Mouse (Mus musculus): ENCODE measurements at regions not wholly inside any gene's neighbourhood (a gene's known extent, or its start where the extent isn't known, plus 50 kb on each side); places are given as distances from the start of the nearest gene placed in this dataset.

- WGBS: 60% methylated on average over 4 of the region's 4 CpGs
- H3K9me3 ChIP-seq (ENCODE audit: control insufficient read depth, low read length): no peaks in the 10 kb centered on the region
- ATAC-seq (ENCODE audit: low FRiP score, low TSS enrichment) (no peak), DNase-seq (ENCODE audit: low spot score) (no peak)
- no peak overlapping the region for H3K4me3 ChIP-seq (ENCODE audit: low read depth, low read length)
- no peaks in the 10 kb centered on the region for H3K36me3 ChIP-seq (ENCODE audit: control insufficient read depth, insufficient read depth, low read length)
- H3K27ac ChIP-seq (replicated peaks): no peak overlapping the region
- H3K4me1 ChIP-seq (replicated peaks; ENCODE audit: control insufficient read depth, insufficient read depth): no peaks in the 10 kb centered on the region
- TF ChIP-seq EP300 (optimal IDR thresholded peaks at IDR 0.05): no peak
- TF ChIP-seq CTCF (IDR thresholded peaks at IDR 0.05; ENCODE audit: low read depth): no peak
- H3K27me3 ChIP-seq (ENCODE audit: control insufficient read depth, insufficient read depth, low read length): no peaks in the 10 kb centered on the region
- H3K4me2 ChIP-seq (replicated peaks; ENCODE audit: low read depth): no peak overlapping the region
- H3K9ac ChIP-seq (ENCODE audit: low read length): no peak overlapping the region
These were observed 239.0 kb upstream of the Tbl1xr1 start for GRCm38 (mm10) chr3:21837297-21837946.

- H3K27ac ChIP-seq (replicated peaks): no peak overlapping the region
- TF ChIP-seq CTCF (IDR thresholded peaks at IDR 0.05; ENCODE audit: low read depth): no peak
- no peak for TF ChIP-seq EP300 (optimal IDR thresholded peaks at IDR 0.05)
- H3K4me1 ChIP-seq (replicated peaks; ENCODE audit: control insufficient read depth, insufficient read depth): no peaks in the 10 kb centered on the region
- ATAC-seq (ENCODE audit: low FRiP score, low TSS enrichment): no peak
- no peaks in the 10 kb centered on the region for H3K27me3 ChIP-seq (ENCODE audit: control insufficient read depth, insufficient read depth, low read length)
- no peak for DNase-seq (ENCODE audit: low spot score)
- H3K9ac ChIP-seq (ENCODE audit: low read length): no peak overlapping the region
- H3K4me3 ChIP-seq (ENCODE audit: low read depth, low read length): no peak overlapping the region
- no peaks in the 10 kb centered on the region for H3K9me3 ChIP-seq (ENCODE audit: control insufficient read depth, low read length)
- H3K36me3 ChIP-seq (ENCODE audit: control insufficient read depth, insufficient read depth, low read length): no peaks in the 10 kb centered on the region
- 45% methylated on average over 5 of the region's 5 CpGs for WGBS
- no peak overlapping the region for H3K4me2 ChIP-seq (replicated peaks; ENCODE audit: low read depth)
These were observed 235.5 kb upstream of the Tbl1xr1 start for GRCm38 (mm10) chr3:21840751-21841488.

- no peak overlapping the region for H3K27ac ChIP-seq (replicated peaks)
- no peak overlapping the region for H3K4me3 ChIP-seq (ENCODE audit: low read depth, low read length)
- no peaks in the 10 kb centered on the region for H3K27me3 ChIP-seq (ENCODE audit: control insufficient read depth, insufficient read depth, low read length)
- no peaks in the 10 kb centered on the region for H3K36me3 ChIP-seq (ENCODE audit: control insufficient read depth, insufficient read depth, low read length)
- no peaks in the 10 kb centered on the region for H3K4me1 ChIP-seq (replicated peaks; ENCODE audit: control insufficient read depth, insufficient read depth)
- no peaks in the 10 kb centered on the region for H3K9me3 ChIP-seq (ENCODE audit: control insufficient read depth, low read length)
- no peak overlapping the region for H3K4me2 ChIP-seq (replicated peaks; ENCODE audit: low read depth)
- TF ChIP-seq EP300 (optimal IDR thresholded peaks at IDR 0.05): no peak
- no peak for TF ChIP-seq CTCF (IDR thresholded peaks at IDR 0.05; ENCODE audit: low read depth)
- WGBS: 77% methylated on average over 1 of the region's 1 CpGs
- DNase-seq (ENCODE audit: low spot score): no peak
- no peak overlapping the region for H3K9ac ChIP-seq (ENCODE audit: low read length)
- ATAC-seq (ENCODE audit: low FRiP score, low TSS enrichment): no peak
These were observed 234.9 kb upstream of the Tbl1xr1 start for GRCm38 (mm10) chr3:21841506-21841905.

- H3K4me1 ChIP-seq (replicated peaks; ENCODE audit: control insufficient read depth, insufficient read depth): no peaks in the 10 kb centered on the region
- TF ChIP-seq CTCF (IDR thresholded peaks at IDR 0.05; ENCODE audit: low read depth) (no peak), EP300 (optimal IDR thresholded peaks at IDR 0.05) (no peak)
- no peak overlapping the region for H3K4me3 ChIP-seq (ENCODE audit: low read depth, low read length)
- DNase-seq (ENCODE audit: low spot score): no peak
- H3K9ac ChIP-seq (ENCODE audit: low read length): no peak overlapping the region
- ATAC-seq (ENCODE audit: low FRiP score, low TSS enrichment): no peak
- H3K9me3 ChIP-seq (ENCODE audit: control insufficient read depth, low read length): no peaks in the 10 kb centered on the region
- H3K36me3 ChIP-seq (ENCODE audit: control insufficient read depth, insufficient read depth, low read length): no peaks in the 10 kb centered on the region
- no peaks in the 10 kb centered on the region for H3K27me3 ChIP-seq (ENCODE audit: control insufficient read depth, insufficient read depth, low read length)
- no peak overlapping the region for H3K27ac ChIP-seq (replicated peaks)
- H3K4me2 ChIP-seq (replicated peaks; ENCODE audit: low read depth): no peak overlapping the region
- WGBS: 43% methylated on average over 10 of the region's 10 CpGs
These were observed 233.7 kb upstream of the Tbl1xr1 start for GRCm38 (mm10) chr3:21842545-21843291.

- no peak overlapping the region for H3K27ac ChIP-seq (replicated peaks)
- H3K4me1 ChIP-seq (replicated peaks; ENCODE audit: control insufficient read depth, insufficient read depth): no peaks in the 10 kb centered on the region
- no peaks in the 10 kb centered on the region for H3K36me3 ChIP-seq (ENCODE audit: control insufficient read depth, insufficient read depth, low read length)
- no peaks in the 10 kb centered on the region for H3K9me3 ChIP-seq (ENCODE audit: control insufficient read depth, low read length)
- no peak for ATAC-seq (ENCODE audit: low FRiP score, low TSS enrichment)
- no peak overlapping the region for H3K9ac ChIP-seq (ENCODE audit: low read length)
- no peak for TF ChIP-seq CTCF (IDR thresholded peaks at IDR 0.05; ENCODE audit: low read depth)
- no peak for TF ChIP-seq EP300 (optimal IDR thresholded peaks at IDR 0.05)
- DNase-seq (ENCODE audit: low spot score): no peak
- WGBS: 64% methylated on average over 5 of the region's 5 CpGs
- H3K27me3 ChIP-seq (ENCODE audit: control insufficient read depth, insufficient read depth, low read length): no peaks in the 10 kb centered on the region
- no peak overlapping the region for H3K4me2 ChIP-seq (replicated peaks; ENCODE audit: low read depth)
- H3K4me3 ChIP-seq (ENCODE audit: low read depth, low read length): no peak overlapping the region
These were observed 233.1 kb upstream of the Tbl1xr1 start for GRCm38 (mm10) chr3:21843292-21843852.
